Mouse (Mus musculus): Measurements from ENCODE around the gene Sash1.

Gene Sash1

DNA sequence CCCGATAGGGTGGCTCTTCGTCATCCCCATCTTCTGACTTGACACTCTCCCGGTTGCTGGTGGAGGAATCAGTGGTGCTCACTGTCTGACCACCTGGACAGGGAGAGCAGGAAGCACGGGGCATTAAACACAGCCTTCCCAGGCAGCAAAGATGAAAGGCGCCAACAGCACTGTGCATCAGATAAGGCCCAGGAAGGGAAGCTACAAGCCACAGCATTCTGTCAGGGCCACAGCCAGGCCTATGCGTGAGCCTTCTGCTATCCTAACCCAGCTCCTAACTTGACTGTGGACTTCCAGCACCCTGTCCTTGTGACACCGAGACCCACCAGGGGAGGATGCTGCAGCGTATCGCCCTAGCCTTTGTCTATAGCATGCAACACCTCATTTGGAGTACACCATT, 144.4 kb downstream of the Sash1 start:
- no peak for TF ChIP-seq GATA4 (IDR thresholded peaks at IDR 0.05; ENCODE audit: insufficient replicate concordance, low read length)

DNA sequence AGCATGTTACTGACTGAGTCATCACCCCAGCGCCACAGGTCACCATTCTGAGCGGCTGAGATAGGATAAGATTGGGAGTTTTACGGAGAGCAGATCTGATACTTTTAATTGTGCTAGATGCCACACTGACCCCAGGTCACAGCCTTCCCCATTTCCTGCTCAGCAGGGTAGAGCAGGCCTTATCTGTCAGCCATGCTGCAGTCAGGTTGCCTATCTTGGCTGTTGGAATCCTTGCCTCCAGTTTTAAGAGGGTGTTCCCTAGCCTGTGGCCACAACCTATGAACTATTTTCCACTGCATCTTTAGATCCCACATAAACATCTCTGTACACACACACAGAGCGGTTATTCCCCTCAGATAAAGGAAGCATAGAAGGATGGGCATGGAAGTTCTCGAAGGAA, 145.1 kb downstream of the Sash1 start:
- TF ChIP-seq GATA4 (IDR thresholded peaks at IDR 0.05; ENCODE audit: insufficient replicate concordance, low read length), result no peak

DNA sequence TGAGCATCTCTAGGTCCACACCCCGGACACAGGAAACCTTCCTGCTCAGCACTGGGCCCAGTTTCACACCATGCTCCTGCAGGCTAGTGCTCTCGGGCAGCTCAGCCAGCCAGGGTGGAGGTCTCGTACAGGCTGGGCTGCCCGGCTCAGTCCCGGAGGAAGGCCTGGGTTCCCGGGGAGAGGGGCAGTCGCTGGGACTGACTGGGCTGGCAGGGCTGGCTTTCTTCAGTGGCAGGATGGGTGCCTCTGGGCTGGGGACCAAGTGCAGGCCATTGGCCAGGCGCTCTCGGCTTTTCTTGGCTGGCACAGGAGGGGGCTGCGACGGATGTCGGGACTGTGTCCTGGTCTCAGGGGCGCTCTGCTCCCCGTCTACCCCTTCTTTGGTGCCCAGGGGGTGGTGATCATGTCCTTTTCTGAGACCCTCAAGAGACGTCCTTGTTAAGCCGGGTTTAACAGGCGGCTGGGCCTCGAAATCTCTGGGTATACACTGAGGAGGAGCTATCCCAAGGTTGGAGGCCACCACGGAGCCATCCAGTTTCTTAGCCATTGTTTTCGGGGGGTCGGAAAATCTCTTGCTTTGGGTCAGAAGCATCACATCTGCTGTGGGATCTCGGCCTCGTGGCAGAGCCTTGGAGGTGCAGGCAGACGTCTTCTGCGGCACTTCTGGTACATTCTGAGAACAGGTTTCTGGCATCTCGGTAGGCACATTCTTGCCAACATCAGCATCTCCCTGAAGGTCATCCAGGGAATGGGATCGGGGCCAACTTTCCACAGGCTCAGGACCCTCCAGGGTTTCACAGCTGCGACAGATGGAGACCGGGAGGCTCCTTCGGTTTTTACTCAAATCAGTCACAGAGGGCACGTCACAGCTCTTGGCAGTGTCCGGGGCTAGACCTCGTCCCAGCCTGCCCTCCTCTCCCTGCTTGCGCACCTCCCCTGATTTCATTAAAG, 156.2 kb downstream of the Sash1 start:
- no peak for TF ChIP-seq GATA4 (IDR thresholded peaks at IDR 0.05; ENCODE audit: insufficient replicate concordance, low read length)

DNA sequence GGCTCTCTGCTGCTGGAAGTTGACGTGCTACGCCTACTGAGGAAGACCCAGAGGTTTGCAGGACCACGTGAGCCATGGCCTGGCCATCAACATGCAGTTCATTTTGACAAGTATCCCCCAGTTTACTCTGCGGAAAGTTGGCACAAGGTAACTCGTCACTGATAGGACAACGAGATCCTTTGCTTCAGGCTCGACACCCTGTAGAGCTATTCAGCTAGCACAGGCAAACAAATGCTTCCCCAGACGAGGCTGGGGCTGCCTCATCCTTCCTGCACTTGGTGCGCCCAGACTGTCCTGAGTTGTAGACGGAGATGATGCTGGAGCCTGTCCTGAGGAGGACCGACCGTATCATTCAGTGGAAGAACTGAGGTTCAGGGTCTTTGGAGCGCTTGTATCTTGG, 166.5 kb downstream of the Sash1 start:
- TF ChIP-seq GATA4 (IDR thresholded peaks at IDR 0.05; ENCODE audit: insufficient replicate concordance, low read length), result no peak

DNA sequence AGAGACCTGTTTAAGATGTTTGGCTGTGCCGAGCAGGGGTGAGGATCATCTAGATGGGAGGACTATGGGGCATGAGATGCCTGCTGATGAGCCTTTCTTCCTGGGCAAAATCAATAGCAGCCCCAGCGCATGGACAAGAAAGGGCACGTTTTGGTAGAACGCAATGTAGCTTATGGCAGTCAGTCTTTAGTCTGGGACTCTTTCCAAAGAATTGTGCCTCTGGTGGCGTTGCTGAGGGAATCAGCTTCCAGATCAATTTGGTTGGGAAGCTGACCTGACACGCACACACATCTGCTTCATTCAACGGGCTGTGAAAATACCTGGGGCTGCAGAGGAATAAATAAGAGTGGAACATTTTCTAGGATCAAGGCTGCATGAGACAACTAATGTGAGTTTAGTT, 167.0 kb downstream of the Sash1 start:
- TF ChIP-seq GATA4 (IDR thresholded peaks at IDR 0.05; ENCODE audit: insufficient replicate concordance, low read length), result no peak

DNA sequence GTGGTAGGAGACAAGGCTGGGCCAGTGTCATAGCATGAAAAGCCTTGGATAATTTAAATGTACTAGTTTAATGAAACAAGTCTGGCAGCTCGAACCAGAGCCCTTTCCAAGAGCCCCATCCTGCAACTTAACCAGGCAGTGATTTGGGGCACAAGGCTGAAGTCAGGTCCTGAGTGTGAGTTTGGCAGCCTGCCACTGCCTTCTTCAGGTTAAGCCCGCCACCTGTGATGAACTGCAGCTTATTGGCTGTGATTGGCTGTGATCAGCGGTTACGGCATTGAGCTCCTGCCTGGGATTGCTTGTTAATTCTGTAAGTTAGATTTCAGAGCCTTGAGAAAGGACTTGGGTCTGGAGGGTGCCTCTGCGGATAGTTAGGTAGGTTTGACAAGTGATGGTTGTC, 168.7 kb downstream of the Sash1 start:
- no peak for TF ChIP-seq GATA4 (IDR thresholded peaks at IDR 0.05; ENCODE audit: insufficient replicate concordance, low read length)

DNA sequence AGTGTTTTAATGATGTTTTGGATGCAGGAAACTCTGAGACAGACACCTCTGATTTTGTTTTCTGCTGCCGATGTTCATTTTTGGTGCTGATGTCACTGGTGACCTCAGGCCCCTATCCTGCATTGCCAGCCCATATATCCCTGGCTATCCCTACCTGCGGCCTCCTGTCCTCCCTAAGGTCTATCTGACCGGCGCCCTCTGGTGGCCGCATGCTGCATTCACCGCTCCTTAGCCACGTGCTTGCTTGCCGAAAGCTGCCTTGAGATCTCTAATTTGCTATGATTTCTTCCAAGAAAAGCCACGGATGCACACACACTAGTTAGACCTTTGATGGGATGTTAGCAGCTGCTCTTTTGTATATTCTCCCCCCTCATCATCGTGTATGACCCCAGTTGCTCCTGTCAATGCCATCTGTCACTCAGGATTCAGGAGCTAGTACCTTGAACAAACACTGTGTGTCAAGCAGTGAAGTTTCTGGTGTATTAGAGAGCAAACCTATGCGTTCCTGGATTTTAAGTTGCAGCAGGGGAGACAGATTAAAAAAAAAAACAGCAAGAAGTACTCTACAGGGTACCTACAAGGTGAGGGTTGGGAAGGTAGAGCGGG, 170.1 kb downstream of the Sash1 start:
- TF ChIP-seq GATA4 (IDR thresholded peaks at IDR 0.05; ENCODE audit: insufficient replicate concordance, low read length), result no peak

DNA sequence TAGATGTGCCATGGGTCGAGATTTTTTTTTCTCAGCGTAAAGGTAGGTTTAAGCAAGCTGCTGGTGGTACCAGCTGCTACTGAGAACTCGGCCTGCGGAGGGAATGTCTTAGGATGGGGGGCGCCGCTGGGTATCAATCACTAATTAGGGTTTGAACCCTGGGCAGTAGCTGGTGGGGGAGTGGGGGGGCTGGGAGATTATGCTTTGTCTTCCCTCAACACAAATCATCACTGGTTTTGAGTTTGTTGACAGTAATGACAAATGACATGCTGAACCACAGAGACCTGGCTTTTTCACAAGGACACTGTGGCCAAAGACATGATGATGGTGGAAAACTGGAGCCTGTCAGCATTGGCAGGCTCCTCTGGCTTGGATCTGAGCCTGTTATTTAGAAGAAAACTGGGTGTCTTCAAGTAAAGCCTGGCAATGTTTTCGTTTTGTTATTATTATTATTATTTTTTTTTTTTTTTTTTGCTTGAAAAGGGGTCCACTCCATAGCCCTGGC, 191.8 kb downstream of the Sash1 start:
- no peak for TF ChIP-seq GATA4 (IDR thresholded peaks at IDR 0.05; ENCODE audit: insufficient replicate concordance, low read length)

DNA sequence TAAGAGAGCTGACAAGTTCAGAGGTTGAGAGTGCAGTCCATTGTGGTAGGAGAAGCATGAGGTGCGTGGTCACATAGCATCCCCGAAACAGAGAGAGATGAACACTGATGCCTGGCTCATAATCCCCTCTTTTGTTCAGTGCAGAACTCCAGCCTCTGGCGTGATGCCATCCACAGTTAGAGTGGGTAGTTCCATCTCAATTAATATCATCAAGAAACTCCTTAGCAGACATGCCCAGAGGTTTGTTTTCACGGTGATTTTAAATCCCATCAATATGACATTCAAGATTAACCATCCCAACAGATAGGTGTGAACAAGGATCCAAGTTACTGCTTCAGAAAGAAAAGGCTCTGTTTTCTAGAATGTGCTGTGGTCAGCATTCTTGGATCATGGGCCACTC, 192.3 kb downstream of the Sash1 start:
- TF ChIP-seq GATA4 (IDR thresholded peaks at IDR 0.05; ENCODE audit: insufficient replicate concordance, low read length), result no peak

DNA sequence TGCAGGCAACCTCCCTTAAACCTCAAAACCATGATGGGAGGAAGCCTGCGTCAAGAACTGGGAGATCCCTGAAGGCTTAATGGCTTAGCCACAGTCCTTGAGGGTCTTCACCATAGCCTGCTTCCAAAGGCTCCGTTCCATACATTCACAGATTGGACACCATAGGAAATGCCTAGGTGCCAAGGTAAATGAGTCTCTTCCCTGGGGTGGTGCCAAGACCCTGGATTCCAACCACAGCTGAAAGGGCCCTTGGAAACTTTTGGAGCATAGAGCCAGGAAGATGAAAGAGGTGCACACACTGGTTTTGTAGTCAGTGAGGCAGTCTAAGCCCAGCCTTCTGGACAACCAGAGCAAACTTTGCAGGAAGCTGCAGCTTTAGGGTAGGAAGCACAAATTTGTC, 193.3 kb downstream of the Sash1 start:
- no peak for TF ChIP-seq GATA4 (IDR thresholded peaks at IDR 0.05; ENCODE audit: insufficient replicate concordance, low read length)

DNA sequence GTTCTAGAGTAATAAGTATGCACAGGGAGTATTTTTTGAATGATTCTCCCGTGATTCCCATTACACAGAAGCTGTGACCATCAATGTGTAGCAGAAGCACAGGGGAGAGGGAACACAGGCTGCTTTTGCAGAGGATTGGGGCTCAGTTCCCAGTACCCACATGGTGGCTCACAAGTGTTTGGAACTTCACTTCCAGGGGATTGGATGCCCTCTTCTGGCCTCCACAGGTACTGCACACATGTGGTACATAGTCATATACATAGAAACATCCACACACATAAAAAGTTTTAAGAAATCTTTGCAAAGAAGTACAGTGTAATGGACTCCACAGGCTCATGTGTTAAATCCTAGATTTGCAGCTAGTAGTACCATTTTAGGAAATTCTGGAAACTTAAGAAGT, 199.7 kb downstream of the Sash1 start:
- TF ChIP-seq GATA4 (IDR thresholded peaks at IDR 0.05; ENCODE audit: insufficient replicate concordance, low read length), result no peak

DNA sequence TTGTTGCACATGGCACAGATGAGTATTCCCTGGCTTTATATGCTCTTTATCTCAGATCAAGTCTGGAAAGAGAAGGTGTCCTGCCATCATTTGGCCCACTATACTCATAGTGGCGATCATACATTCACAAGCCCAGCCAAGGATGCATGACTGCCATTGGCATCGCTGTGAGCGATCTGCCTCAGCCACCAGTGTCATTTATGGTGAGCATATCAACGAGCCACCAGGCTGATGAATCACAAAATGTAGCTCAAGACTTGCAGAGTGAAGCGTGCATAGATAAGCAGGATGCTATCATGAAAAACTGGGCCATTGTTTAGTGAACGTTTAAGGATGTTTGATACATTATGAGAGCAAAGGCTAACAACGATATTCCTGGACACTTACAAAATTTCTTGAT, 200.6 kb downstream of the Sash1 start:
- no peak for TF ChIP-seq GATA4 (IDR thresholded peaks at IDR 0.05; ENCODE audit: insufficient replicate concordance, low read length)

DNA sequence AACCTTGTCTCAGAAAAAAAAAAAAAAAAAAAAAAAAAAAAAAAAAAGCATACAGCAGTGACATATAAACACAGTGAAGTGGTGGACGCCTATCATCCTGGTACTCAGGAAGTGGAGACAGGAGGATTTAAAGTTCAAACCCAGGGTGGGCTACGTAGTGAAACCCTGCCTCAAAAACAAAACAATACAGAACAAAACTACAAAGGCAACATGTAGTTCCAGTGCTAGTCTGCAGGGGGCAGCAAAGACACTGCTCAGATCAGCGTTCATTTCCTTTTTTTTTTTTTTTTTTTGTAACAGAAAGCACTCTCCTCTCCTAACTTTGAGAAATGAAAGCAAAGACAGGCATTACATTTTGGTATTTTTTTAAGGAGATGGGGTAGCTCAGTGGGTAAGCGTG, 203.0 kb downstream of the Sash1 start:
- TF ChIP-seq GATA4 (IDR thresholded peaks at IDR 0.05; ENCODE audit: insufficient replicate concordance, low read length), result no peak

DNA sequence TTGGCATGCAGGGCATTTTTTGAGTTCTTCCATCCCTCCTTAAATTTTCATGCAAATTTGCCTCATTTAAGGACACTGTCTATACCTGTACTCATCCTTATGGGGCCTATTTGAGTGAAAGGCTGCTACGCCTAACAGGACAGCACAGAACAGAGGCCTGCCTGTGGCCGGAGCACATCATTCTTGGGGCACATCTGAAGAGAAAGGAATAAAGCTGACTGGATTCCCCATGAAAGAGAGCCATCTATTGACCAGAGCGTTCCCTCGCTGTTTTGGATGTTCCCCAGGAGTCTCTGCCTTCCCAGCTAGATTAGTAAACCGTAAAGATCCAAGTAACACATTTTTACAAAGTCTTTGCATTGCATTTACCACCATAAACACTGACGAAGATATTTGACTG, 203.5 kb downstream of the Sash1 start:
- TF ChIP-seq GATA4 (IDR thresholded peaks at IDR 0.05; ENCODE audit: insufficient replicate concordance, low read length), result no peak

DNA sequence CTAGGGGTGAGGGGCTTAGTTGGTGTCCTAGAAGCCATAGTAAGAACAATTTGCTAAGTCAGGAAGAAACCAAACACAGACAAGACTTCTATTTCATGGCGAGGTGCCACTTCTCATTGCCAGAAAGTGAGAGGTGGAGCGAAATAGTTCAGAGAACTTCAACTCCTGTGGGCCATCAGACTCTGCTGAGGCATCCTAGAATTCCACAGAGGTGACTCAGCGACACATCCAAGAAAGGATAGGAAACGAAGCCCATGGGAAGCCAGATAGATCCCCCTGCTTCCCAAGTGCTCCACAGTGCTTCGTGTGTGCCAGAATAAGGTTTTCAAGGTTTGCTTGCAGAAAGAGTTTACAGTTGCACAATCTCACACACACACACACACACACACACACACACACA, 209.1 kb downstream of the Sash1 start:
- no peak for TF ChIP-seq GATA4 (IDR thresholded peaks at IDR 0.05; ENCODE audit: insufficient replicate concordance, low read length)
